Mouse (Mus musculus) CD4-positive helper T cell, adult 2 months (primary cell): ENCODE data around the gene B4galnt4.

Experiments used
- DNase-seq: peaks from one replicate; pipeline ENCODE4 v3.0.0-alpha.2; 2012; ENCODE audit warnings: low read depth, missing footprints, low spot score

B4galnt4 gene

DNA sequence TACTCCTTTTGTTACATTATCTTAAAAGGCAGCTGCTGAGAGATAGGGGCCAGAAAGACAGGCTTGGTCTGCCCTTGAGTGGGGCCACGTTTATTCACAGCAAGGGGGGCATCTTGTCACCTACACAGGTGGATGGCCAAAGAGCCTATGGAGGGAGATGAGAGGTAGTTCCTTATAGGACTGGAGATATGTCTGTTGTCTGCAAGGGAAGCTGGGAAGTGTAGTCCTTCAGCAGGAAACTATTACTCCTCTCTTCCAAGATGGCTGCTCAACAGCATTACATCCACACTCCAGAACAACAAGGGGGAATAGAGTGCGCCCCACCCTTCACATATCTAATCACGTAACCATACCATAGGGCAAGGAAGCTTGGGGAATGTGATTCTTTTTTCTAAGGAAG is 58.6 kb downstream of the B4galnt4 start:
- no peak for DNase-seq

- no peak for DNase-seq
These were observed 59.7 kb downstream of the B4galnt4 start for GRCm38 (mm10) chr7:141120605-141121004.

DNA sequence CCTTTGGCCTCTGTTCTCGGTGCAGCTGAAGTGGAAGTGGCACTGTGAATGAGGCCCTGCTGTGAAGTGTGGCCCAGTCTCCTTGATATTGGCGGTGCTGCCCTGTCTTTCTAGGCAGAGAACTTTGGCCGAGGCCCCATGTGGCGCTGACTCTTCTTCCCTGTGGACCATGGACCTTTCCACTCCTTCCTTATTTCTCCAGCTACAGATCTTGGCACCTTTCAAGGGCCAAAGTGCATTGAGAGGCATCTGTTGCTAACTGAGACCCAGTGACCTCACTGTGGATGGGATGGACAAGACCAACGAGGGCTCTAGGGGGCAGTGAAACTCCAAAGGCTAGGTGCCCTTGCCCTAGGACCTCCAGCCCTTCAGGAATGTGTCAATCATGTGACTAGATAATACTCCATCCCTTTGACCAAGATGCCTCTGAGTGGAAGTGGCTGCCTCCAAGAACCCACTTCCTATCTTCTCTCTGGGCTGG is 60.2 kb downstream of the B4galnt4 start:
- no peak for DNase-seq
